Mouse (Mus musculus): ENCODE data around the gene Fstl5. TPM values are rescaled to one million over a fixed set of nuclear protein-coding genes. Genes with fewer than 3 reads are reported as not detected.
A peak's percentile ranks its signal among the peaks of the same experiment; 100 is the strongest.
"Not testable (repeated sequence)": the region's sequence is repeated elsewhere in the genome, so short reads cannot be mapped to it uniquely, and the experiment has no call there.

The Fstl5 gene
- polyA plus RNA-seq, 1 experiment from 2014 or later = 42.7 TPM

DNA sequence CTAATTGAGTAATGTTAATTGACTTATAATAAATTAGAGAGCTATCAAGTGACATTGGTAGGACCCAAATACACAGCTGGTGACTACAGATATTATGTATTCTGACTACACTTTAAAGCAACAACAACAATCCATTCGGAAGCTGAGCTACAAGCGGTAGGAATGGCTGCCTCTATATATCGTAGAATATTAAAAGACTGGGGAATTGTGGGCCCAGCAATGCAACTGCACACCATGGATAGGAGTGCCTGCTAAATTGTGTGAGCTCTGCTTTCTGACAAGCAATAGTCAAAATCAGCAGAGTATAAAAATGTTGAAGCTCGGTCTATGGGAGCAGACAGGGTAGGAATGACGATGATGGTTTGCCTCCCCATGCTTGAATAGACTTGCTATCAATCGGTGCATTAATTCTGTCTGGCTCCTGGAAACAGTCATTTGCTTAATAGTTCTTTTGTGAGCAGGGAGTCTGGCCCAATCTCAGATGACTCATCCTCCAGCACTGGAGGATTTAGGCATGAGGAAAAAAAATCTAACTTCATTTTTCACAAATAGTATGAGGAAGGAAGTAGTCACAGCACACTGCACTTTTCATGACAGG lies 354.8 kb downstream of the Fstl5 start:
- no peaks in the 10 kb centered on the region for H3K27me3 ChIP-seq (replicated peaks; ENCODE audit: control insufficient read depth, insufficient read depth, low read length)
- WGBS = 80% methylated on average over 6 of the region's 6 CpGs
- no peak overlapping the region for H3K4me2 ChIP-seq (ENCODE audit: low read length)
- H3K36me3 ChIP-seq (ENCODE audit: control insufficient read depth, insufficient read depth) = no peaks in the 10 kb centered on the region
- H3K9ac ChIP-seq (replicated peaks; ENCODE audit: low read depth, low read length) = no peak overlapping the region
- H3K4me3 ChIP-seq (replicated peaks; ENCODE audit: low read length) = no peak overlapping the region
- H3K27ac ChIP-seq (ENCODE audit: low read length) = no peak overlapping the region
- no peaks in the 10 kb centered on the region for H3K9me3 ChIP-seq (ENCODE audit: control insufficient read depth, low read length)
- peak; percentile 57; the same call in 1 of the 2 replicates for ATAC-seq
- H3K4me1 ChIP-seq (replicated peaks; ENCODE audit: control insufficient read depth, insufficient read depth, low read length) = no peaks in the 10 kb centered on the region

DNA sequence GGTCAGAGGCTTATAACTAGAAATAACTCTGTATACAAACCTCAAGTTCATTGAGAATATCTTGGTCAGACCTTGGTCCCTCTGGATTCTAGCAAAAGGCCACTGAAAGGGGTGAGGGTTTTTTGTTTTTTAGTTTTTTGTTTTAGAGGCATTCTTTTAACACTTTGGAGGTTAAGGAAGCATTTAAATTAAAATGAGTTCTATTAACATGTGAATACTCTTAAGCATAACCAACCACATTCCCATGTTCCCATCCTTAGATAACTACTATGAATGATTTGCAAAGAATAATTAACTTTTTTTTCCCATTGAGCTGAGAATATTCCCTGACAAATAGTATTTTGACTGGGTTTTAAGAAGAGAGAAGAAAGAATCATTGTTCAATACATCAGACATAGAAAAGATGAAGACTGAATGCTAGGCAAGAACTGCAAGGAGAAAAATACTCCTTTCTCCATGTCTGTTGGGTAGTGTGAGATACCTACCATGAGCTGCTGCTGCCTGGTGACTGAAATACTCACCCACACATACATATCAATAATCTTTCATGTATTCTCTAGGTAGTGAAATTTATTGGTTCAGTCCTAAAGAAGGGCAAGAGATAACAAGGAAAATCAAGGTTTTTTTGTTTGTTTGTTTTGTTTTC lies 393.3 kb downstream of the Fstl5 start:
- no peak overlapping the region for H3K4me2 ChIP-seq (ENCODE audit: low read length)
- no peaks in the 10 kb centered on the region for H3K27me3 ChIP-seq (replicated peaks; ENCODE audit: control insufficient read depth, insufficient read depth, low read length)
- no peaks in the 10 kb centered on the region for H3K9me3 ChIP-seq (ENCODE audit: control insufficient read depth, low read length)
- 0 out of 2 replicates have a peak, but pooled peaks cover 2% of the 10 kb centered on the region for H3K4me1 ChIP-seq (replicated peaks; ENCODE audit: control insufficient read depth, insufficient read depth, low read length)
- no peaks in the 10 kb centered on the region for H3K36me3 ChIP-seq (ENCODE audit: control insufficient read depth, insufficient read depth)
- H3K9ac ChIP-seq (replicated peaks; ENCODE audit: low read depth, low read length) = no peak overlapping the region
- peak; percentile 79 for ATAC-seq
- H3K27ac ChIP-seq (ENCODE audit: low read length) = no peak overlapping the region
- no peak overlapping the region for H3K4me3 ChIP-seq (replicated peaks; ENCODE audit: low read length)

DNA sequence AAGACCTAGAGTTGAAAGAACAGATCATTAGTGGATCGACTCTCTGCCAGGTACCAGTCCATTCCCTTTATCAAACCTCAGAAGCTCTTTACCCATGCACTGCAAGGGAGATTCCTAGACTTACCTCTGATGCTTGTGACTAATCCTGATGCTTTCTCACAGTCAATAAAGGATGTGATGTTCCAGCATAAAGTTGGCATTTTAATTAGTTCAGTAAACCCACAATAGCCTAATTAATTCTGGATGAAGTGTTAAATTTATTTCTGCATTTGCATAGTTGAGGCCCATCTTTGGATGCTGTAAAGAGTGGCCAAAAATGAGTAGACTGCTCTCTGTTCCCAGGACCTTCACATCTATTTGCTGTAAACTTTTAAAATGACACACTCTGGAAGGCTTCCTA lies 394.1 kb downstream of the Fstl5 start:
- ATAC-seq = peak; percentile 45; the same call in 1 of the 2 replicates
- WGBS = 14% methylated on average over 1 of the region's 1 CpGs
- Histone ChIP-seq H3K27ac (ENCODE audit: low read length) (no peak overlapping the region), H3K4me1 (replicated peaks; ENCODE audit: control insufficient read depth, insufficient read depth, low read length) (0 out of 2 replicates have a peak, but pooled peaks cover 2% of the 10 kb centered on the region), H3K4me2 (ENCODE audit: low read length) (no peak overlapping the region), H3K9ac (replicated peaks; ENCODE audit: low read depth, low read length) (no peak overlapping the region), H3K36me3 (ENCODE audit: control insufficient read depth, insufficient read depth) (no peaks in the 10 kb centered on the region), H3K9me3 (ENCODE audit: control insufficient read depth, low read length) (no peaks in the 10 kb centered on the region), H3K27me3 (replicated peaks; ENCODE audit: control insufficient read depth, insufficient read depth, low read length) (no peaks in the 10 kb centered on the region), H3K4me3 (replicated peaks; ENCODE audit: low read length) (no peak overlapping the region)

DNA sequence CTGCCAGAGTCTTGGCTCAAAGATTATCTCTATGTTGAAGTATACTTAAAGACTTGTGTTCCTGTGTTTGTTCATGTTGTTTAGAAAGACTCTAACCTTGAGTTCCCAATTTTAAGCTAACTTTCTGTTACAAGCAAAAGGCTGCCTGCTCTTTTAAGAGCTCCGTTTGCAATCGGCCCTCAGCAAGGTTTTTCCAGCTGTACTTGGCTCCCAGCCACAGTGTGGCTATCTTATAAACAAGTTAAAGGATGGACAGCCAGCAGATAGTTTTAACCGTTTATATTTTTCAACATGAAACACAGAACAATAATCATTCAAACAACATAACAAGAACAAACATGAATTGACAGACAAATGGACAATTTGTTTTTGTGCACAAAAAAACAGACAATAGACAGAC lies 433.8 kb downstream of the Fstl5 start:
- H3K4me1 ChIP-seq (replicated peaks; ENCODE audit: control insufficient read depth, insufficient read depth, low read length); H3K36me3 ChIP-seq (ENCODE audit: control insufficient read depth, insufficient read depth); H3K9ac ChIP-seq (replicated peaks; ENCODE audit: low read depth, low read length); H3K4me2 ChIP-seq (ENCODE audit: low read length); H3K27me3 ChIP-seq (replicated peaks; ENCODE audit: control insufficient read depth, insufficient read depth, low read length); H3K27ac ChIP-seq (ENCODE audit: low read length); ATAC-seq; H3K4me3 ChIP-seq (replicated peaks; ENCODE audit: low read length); H3K9me3 ChIP-seq (ENCODE audit: control insufficient read depth, low read length): not testable (repeated sequence)
- 82% methylated on average over 3 of the region's 3 CpGs for WGBS

DNA sequence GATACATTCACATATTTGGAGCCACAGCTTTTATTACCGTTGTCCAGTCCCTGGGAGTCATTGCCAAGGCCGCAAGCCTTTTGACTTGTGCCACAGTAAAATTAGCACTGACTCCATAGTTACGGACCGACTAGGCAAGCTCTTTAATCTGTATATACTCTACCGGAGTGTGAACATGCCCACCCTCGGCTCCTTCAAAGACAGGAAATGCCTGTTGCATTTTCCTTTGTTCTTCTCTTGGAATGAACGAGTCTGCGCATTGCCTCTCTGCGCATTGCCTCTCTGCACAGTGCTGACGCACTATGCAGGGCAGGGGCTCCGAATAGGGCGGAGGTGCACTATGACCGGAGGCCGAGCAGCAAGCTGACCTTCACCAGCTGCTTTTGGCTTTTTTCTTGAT lies 434.7 kb downstream of the Fstl5 start:
- Histone ChIP-seq H3K4me2 (ENCODE audit: low read length) (no peak overlapping the region), H3K4me3 (replicated peaks; ENCODE audit: low read length) (no peak overlapping the region), H3K9me3 (ENCODE audit: control insufficient read depth, low read length) (no peaks in the 10 kb centered on the region), H3K27ac (ENCODE audit: low read length) (no peak overlapping the region), H3K9ac (replicated peaks; ENCODE audit: low read depth, low read length) (no peak overlapping the region), H3K4me1 (replicated peaks; ENCODE audit: control insufficient read depth, insufficient read depth, low read length) (no peaks in the 10 kb centered on the region), H3K27me3 (replicated peaks; ENCODE audit: control insufficient read depth, insufficient read depth, low read length) (no peaks in the 10 kb centered on the region), H3K36me3 (ENCODE audit: control insufficient read depth, insufficient read depth) (no peaks in the 10 kb centered on the region)
- no peak for ATAC-seq
- WGBS = 91% methylated on average over 14 of the region's 14 CpGs

DNA sequence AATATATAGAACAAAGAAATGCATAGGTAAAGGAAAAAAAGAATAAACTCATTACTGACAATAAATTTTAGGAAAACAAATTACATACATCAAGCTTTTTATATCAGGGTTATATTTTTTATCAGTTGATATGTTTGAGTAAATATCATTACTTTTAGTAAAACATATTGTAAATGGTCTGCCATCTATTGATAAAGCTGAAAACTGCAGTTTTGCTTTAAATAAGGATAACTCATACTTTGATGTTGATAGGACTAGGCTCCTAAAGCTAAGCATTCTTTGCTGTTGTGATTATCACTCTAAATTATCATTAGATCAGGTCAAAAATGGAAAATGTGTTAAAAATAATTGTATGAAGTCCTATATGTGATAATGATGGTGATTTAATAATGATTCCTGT lies 493.3 kb downstream of the Fstl5 start:
- Histone ChIP-seq H3K4me2 (ENCODE audit: low read length) (no peak overlapping the region), H3K4me3 (replicated peaks; ENCODE audit: low read length) (no peak overlapping the region), H3K27me3 (replicated peaks; ENCODE audit: control insufficient read depth, insufficient read depth, low read length) (no peaks in the 10 kb centered on the region), H3K9me3 (ENCODE audit: control insufficient read depth, low read length) (no peaks in the 10 kb centered on the region), H3K36me3 (ENCODE audit: control insufficient read depth, insufficient read depth) (no peaks in the 10 kb centered on the region), H3K4me1 (replicated peaks; ENCODE audit: control insufficient read depth, insufficient read depth, low read length) (no peaks in the 10 kb centered on the region), H3K27ac (ENCODE audit: low read length) (no peak overlapping the region), H3K9ac (replicated peaks; ENCODE audit: low read depth, low read length) (no peak overlapping the region)
- ATAC-seq = no peak

DNA sequence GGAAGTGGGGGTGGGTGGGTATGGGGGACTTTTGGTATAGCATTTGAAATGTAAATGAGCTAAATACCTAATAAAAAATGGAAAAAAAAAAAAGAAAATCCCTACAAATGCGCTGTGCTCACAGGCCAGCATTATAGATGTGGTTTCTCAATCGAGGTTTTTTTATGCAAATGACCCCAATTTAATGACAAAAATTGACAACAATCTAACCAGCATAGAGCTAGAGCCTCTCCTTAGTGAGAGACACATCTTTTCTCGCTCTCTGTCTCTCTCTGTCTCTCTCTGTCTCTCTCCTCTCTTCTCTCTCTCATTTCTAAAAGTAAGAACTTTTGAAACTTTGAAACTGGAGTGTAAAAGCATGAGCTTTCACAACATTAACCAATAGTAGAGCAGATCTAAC lies 498.4 kb downstream of the Fstl5 start:
- H3K9ac ChIP-seq (replicated peaks; ENCODE audit: low read depth, low read length) = no peak overlapping the region
- peaks cover 2% of the 10 kb centered on the region; the same call in 1 of the 2 replicates for H3K4me1 ChIP-seq (replicated peaks; ENCODE audit: control insufficient read depth, insufficient read depth, low read length)
- WGBS = 56% methylated on average over 3 of the region's 3 CpGs
- no peak overlapping the region for H3K27ac ChIP-seq (ENCODE audit: low read length)
- H3K4me3 ChIP-seq (replicated peaks; ENCODE audit: low read length) = no peak overlapping the region
- H3K4me2 ChIP-seq (ENCODE audit: low read length) = no peak overlapping the region
- H3K36me3 ChIP-seq (ENCODE audit: control insufficient read depth, insufficient read depth) = no peaks in the 10 kb centered on the region
- no peaks in the 10 kb centered on the region for H3K9me3 ChIP-seq (ENCODE audit: control insufficient read depth, low read length)
- H3K27me3 ChIP-seq (replicated peaks; ENCODE audit: control insufficient read depth, insufficient read depth, low read length) = no peaks in the 10 kb centered on the region
- no peak for ATAC-seq

DNA sequence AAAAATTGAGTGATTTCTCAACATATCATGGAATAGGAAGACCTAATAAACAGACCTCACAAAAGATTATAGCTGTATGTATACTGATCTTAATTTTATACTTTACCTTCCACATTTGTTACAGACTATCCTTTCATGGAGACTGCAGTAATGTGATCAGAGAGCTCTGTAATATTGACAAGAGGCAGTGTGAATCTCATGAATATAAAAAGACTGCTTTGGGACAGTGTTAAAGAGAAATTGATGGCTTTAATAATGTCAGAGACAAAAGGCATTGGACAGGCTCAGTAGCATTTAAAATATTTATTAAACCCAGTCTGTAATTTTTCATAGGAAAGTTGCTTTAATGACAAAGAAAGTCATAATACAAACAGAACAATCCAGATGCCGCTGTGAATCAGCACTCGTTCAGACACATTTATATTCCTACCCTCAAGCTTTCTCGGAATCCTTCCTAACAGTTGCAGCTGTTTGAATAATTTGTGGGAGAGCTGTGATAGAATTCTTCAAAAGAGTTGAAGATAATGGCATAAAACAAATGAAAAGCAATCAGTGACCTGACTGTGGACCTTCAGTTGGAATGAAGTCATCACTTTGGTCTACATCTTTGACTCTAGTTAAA lies 499.0 kb downstream of the Fstl5 start:
- ATAC-seq = peak; percentile 38; the same call in 1 of the 2 replicates
- no peak overlapping the region for H3K9ac ChIP-seq (replicated peaks; ENCODE audit: low read depth, low read length)
- H3K27me3 ChIP-seq (replicated peaks; ENCODE audit: control insufficient read depth, insufficient read depth, low read length) = no peaks in the 10 kb centered on the region
- H3K4me3 ChIP-seq (replicated peaks; ENCODE audit: low read length) = no peak overlapping the region
- no peaks in the 10 kb centered on the region for H3K36me3 ChIP-seq (ENCODE audit: control insufficient read depth, insufficient read depth)
- WGBS = 40% methylated on average over 3 of the region's 3 CpGs
- no peaks in the 10 kb centered on the region for H3K9me3 ChIP-seq (ENCODE audit: control insufficient read depth, low read length)
- H3K4me2 ChIP-seq (ENCODE audit: low read length) = no peak overlapping the region
- peaks cover 2% of the 10 kb centered on the region; the same call in 1 of the 2 replicates for H3K4me1 ChIP-seq (replicated peaks; ENCODE audit: control insufficient read depth, insufficient read depth, low read length)
- H3K27ac ChIP-seq (ENCODE audit: low read length) = no peak overlapping the region

DNA sequence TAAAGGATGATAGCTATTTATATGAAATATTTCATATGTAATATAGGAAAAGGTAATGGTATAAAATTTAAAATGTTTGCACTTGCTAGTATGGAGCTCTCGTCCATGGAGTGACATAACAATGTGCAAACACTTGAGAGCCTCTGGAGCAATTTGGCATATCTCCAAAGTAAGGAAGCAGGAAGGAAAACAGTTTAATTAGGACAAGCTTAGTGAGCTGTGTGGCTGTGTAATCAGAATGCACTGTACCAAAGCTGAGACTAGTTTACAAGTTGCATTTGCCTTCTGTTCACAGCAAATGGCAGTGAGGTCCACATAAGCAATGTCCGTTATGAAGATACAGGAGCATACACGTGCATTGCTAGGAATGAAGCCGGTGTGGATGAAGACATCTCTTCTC lies 519.1 kb downstream of the Fstl5 start:
- Histone ChIP-seq H3K27ac (ENCODE audit: low read length) (no peak overlapping the region), H3K4me1 (replicated peaks; ENCODE audit: control insufficient read depth, insufficient read depth, low read length) (peaks cover 4% of the 10 kb centered on the region; the same call in 1 of the 2 replicates), H3K4me3 (replicated peaks; ENCODE audit: low read length) (no peak overlapping the region), H3K9ac (replicated peaks; ENCODE audit: low read depth, low read length) (no peak overlapping the region), H3K36me3 (ENCODE audit: control insufficient read depth, insufficient read depth) (no peaks in the 10 kb centered on the region), H3K9me3 (ENCODE audit: control insufficient read depth, low read length) (no peaks in the 10 kb centered on the region), H3K27me3 (replicated peaks; ENCODE audit: control insufficient read depth, insufficient read depth, low read length) (no peaks in the 10 kb centered on the region), H3K4me2 (ENCODE audit: low read length) (no peak overlapping the region)
- 40% methylated on average over 4 of the region's 4 CpGs for WGBS
- peak; percentile 85 for ATAC-seq
